Mouse (Mus musculus) CH12.LX (cell line): Measurements from ENCODE around the gene Baiap2l2.

Experiments
- BHLHE40 ChIP-seq: IDR thresholded peaks from 2 replicates; pipeline ENCODE4 v1.6.1; 2011; ENCODE audit warnings: mild to moderate bottlenecking, low read depth, low read length, improper control_type of control experiment
- CHD1 ChIP-seq: IDR thresholded peaks from 2 replicates; pipeline ENCODE4 v1.6.1; 2012; ENCODE audit warnings: low read depth, low read length, improper control_type of control experiment, inconsistent platforms
- CTCF ChIP-seq, 2 experiments: IDR thresholded peaks in 1 of 2; conservative IDR thresholded peaks in 1 of 2; 2 replicates each; pipeline ENCODE4 v1.5.1; 2011 to 2012; ENCODE audit warnings: low read depth in 2 of 2, low read length in 2 of 2, improper control_type of control experiment in 1 of 2, inconsistent platforms in 1 of 2, mild to moderate bottlenecking in 1 of 2, moderate library complexity in 1 of 2
- EP300 ChIP-seq: IDR thresholded peaks from 2 replicates; pipeline ENCODE4 v1.6.1; 2011; ENCODE audit warnings: low read length, improper control_type of control experiment
- ETS1 ChIP-seq: conservative IDR thresholded peaks from 2 replicates; pipeline ENCODE4 v1.6.1; 2012; ENCODE audit warnings: low read depth, mild to moderate bottlenecking, inconsistent platforms, low read length, improper control_type of control experiment, moderate library complexity
- GABPA ChIP-seq: IDR thresholded peaks from 2 replicates; pipeline ENCODE4 v1.6.1; 2012; ENCODE audit warnings: low read depth, low read length, improper control_type of control experiment, inconsistent platforms; ENCODE audit not compliant: insufficient replicate concordance
- MAFK ChIP-seq: IDR thresholded peaks from 2 replicates; pipeline ENCODE4 v1.6.1; 2011; ENCODE audit warnings: low read length, improper control_type of control experiment; ENCODE audit not compliant: insufficient replicate concordance
- MXI1 ChIP-seq: IDR thresholded peaks from 2 replicates; pipeline ENCODE4 v1.6.1; 2011; ENCODE audit warnings: mild to moderate bottlenecking, low read depth, low read length, improper control_type of control experiment
- POLR2A ChIP-seq: IDR thresholded peaks from 2 replicates; pipeline ENCODE4 v1.6.1; 2011; ENCODE audit warnings: low read depth, mild to moderate bottlenecking, improper control_type of control experiment, low read length
- TCF12 ChIP-seq: IDR thresholded peaks from 2 replicates; pipeline ENCODE4 v1.6.1; 2014; ENCODE audit warnings: low read depth, mild to moderate bottlenecking, inconsistent platforms, low read length, improper control_type of control experiment
- UBTF ChIP-seq: IDR thresholded peaks from 2 replicates; pipeline ENCODE4 v1.6.1; 2012; ENCODE audit warnings: low read depth, mild to moderate bottlenecking, inconsistent platforms, low read length, improper control_type of control experiment, moderate library complexity
- USF2 ChIP-seq: conservative IDR thresholded peaks from 2 replicates; pipeline ENCODE4 v1.6.1; 2011; ENCODE audit warnings: low read depth, low read length, improper control_type of control experiment
- ZNF384 ChIP-seq: IDR thresholded peaks from 2 replicates; pipeline ENCODE4 v1.6.1; 2012; ENCODE audit warnings: low read depth, low read length, improper control_type of control experiment, inconsistent platforms

DNA sequence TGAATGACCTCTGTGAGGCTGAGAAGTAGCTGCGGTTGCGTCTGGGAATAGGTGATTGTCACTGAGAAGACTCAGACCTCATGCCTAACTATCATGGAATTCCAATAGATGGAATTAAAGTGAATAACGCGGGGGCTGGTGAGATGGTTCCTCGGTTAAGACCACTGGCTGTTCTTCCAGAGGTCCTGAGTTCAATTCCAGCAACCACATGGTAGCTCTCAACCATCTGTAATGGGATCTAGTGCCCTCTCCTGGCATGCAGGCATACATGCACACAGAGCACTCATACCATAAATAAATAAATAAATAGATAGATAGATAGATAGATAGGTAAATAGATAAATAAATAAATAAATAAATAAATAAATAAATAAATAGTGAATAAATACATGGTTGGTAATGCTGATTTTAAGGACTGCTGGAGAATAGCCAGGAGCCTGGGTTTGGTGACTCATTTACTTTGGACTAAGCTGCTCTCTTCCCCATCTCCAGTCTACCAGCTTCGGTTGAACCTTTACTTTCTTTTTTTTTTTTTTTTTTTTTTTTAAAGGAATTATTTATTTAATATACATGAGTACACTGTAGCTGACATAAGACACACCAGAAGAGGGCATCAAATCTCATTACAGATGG, 44.1 kb upstream of the Baiap2l2 start:
- TF ChIP-seq BHLHE40 (no peak), USF2 (no peak), POLR2A (no peak), CTCF (conservative IDR thresholded peaks at IDR 0.05 in 1 of 2, IDR thresholded peaks at IDR 0.05 in 1 of 2; ENCODE audit: low read depth in 2 of 2, low read length in 2 of 2) (peak in 1 of 2 experiments; percentile 36; a peak in 1 of 4 replicates), TCF12 (no peak), MAFK (no peak), UBTF (no peak), ETS1 (no peak), MXI1 (no peak), GABPA (no peak), ZNF384 (peak; percentile 72), EP300 (no peak), CHD1 (no peak)
